Mouse (Mus musculus): Measurements from ENCODE around the gene Cks1brt. TPM values are rescaled to one million over a fixed set of nuclear protein-coding genes. Genes with fewer than 3 reads are reported as not detected.
"Not testable (repeated sequence)": the region's sequence is repeated elsewhere in the genome, so short reads cannot be mapped to it uniquely, and the experiment has no call there.

The Cks1brt gene
- polyA plus RNA-seq (2012; rRNA removed): 0.04 TPM in 1 of 2 replicates, not detected in the other

GRCm38 (mm10) chr8:85151624-85152023 is at the start of gene Cks1brt:
Gene Cks1brt, plus strand, starts transcription at chr8:85151924.
- TF ChIP-seq CTCF (IDR thresholded peaks at IDR 0.05; ENCODE audit: extremely low read depth, insufficient read depth, insufficient read length, insufficient replicate concordance) (no peak), POLR2A (IDR thresholded peaks at IDR 0.05; ENCODE audit: low read depth, low read length) (no peak)
- no peaks in the 10 kb centered on the region for H3K27me3 ChIP-seq (ENCODE audit: control insufficient read depth, insufficient read depth, low read length)
- no peak within 1 kb of the TSS for H3K27ac ChIP-seq (ENCODE audit: insufficient read depth, low read length)
- H3K4me1 ChIP-seq (ENCODE audit: control insufficient read depth, insufficient read depth, insufficient read length): no peaks in the 10 kb centered on the region
- H3K36me3 ChIP-seq (ENCODE audit: control insufficient read depth, insufficient read depth, low read length): no peaks in the 10 kb centered on the region
- DNase-seq (ENCODE audit: low read depth in 1 of 2, low spot score in 2 of 2): no peak
- no peak within 1 kb of the TSS for H3K4me3 ChIP-seq (ENCODE audit: extremely low read depth, insufficient read depth, insufficient read length)
- WGBS: 86% methylated on average over 3 of the region's 3 CpGs

- TF ChIP-seq POLR2A (IDR thresholded peaks at IDR 0.05; ENCODE audit: low read depth, low read length): no peak
Observed at GRCm38 (mm10) chr8:85113241-85113640, 38.5 kb upstream of the Cks1brt start.

GRCm38 (mm10) chr8:85115501-85115900 is 36.2 kb upstream of the Cks1brt start:
- Histone ChIP-seq H3K4me3 (ENCODE audit: extremely low read depth, insufficient read depth, insufficient read length) (no peak overlapping the region), H3K27ac (ENCODE audit: insufficient read depth, low read length) (no peak overlapping the region), H3K27me3 (ENCODE audit: control insufficient read depth, insufficient read depth, low read length) (no peaks in the 10 kb centered on the region), H3K36me3 (ENCODE audit: control insufficient read depth, insufficient read depth, low read length) (no peaks in the 10 kb centered on the region), H3K4me1 (ENCODE audit: control insufficient read depth, insufficient read depth, insufficient read length) (no peaks in the 10 kb centered on the region)
- no peak for DNase-seq (ENCODE audit: low read depth in 1 of 2, low spot score in 2 of 2)
- WGBS: 65% methylated on average over 4 of the region's 4 CpGs
- TF ChIP-seq POLR2A (IDR thresholded peaks at IDR 0.05; ENCODE audit: low read depth, low read length) (no peak), CTCF (IDR thresholded peaks at IDR 0.05; ENCODE audit: extremely low read depth, insufficient read depth, insufficient read length, insufficient replicate concordance) (no peak)

More at GRCm38 (mm10) chr8:85113241-85113640, 38.5 kb upstream of the Cks1brt start:
- Histone ChIP-seq H3K27ac (ENCODE audit: insufficient read depth, low read length) (no peak overlapping the region), H3K4me3 (ENCODE audit: extremely low read depth, insufficient read depth, insufficient read length) (no peak overlapping the region), H3K36me3 (ENCODE audit: control insufficient read depth, insufficient read depth, low read length) (no peaks in the 10 kb centered on the region), H3K27me3 (ENCODE audit: control insufficient read depth, insufficient read depth, low read length) (no peaks in the 10 kb centered on the region), H3K4me1 (ENCODE audit: control insufficient read depth, insufficient read depth, insufficient read length) (no peaks in the 10 kb centered on the region)
- 82% methylated on average over 10 of the region's 10 CpGs for WGBS
- DNase-seq (ENCODE audit: low read depth in 1 of 2, low spot score in 2 of 2): no peak

DNA sequence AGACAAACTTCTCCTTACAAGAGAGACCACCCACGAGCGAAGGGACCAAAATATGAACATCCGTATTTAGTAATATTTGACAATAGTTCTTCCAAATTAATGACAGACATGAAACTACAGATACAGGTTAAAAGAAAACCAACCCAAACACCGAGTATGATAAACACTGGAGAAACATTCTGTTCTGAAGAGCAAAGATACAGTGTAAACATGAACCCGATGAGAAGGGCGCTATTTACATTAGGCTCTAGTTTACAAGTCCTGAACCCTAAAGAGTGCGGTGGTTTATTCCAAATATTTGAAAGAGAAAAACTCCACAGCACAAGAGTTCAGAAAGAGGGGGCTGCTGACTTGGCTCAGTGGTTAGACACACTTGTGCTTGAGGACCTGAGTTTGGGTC is 34.7 kb upstream of the Cks1brt start:
- no peak for DNase-seq (ENCODE audit: low read depth in 1 of 2, low spot score in 2 of 2)
- H3K36me3 ChIP-seq (ENCODE audit: control insufficient read depth, insufficient read depth, low read length): no peaks in the 10 kb centered on the region
- TF ChIP-seq CTCF (IDR thresholded peaks at IDR 0.05; ENCODE audit: extremely low read depth, insufficient read depth, insufficient read length, insufficient replicate concordance): no peak
- TF ChIP-seq POLR2A (IDR thresholded peaks at IDR 0.05; ENCODE audit: low read depth, low read length): no peak
- H3K4me1 ChIP-seq (ENCODE audit: control insufficient read depth, insufficient read depth, insufficient read length): no peaks in the 10 kb centered on the region
- H3K27me3 ChIP-seq (ENCODE audit: control insufficient read depth, insufficient read depth, low read length): no peaks in the 10 kb centered on the region
- no peak overlapping the region for H3K27ac ChIP-seq (ENCODE audit: insufficient read depth, low read length)
- no peak overlapping the region for H3K4me3 ChIP-seq (ENCODE audit: extremely low read depth, insufficient read depth, insufficient read length)
- WGBS: 90% methylated on average over 7 of the region's 7 CpGs

DNA sequence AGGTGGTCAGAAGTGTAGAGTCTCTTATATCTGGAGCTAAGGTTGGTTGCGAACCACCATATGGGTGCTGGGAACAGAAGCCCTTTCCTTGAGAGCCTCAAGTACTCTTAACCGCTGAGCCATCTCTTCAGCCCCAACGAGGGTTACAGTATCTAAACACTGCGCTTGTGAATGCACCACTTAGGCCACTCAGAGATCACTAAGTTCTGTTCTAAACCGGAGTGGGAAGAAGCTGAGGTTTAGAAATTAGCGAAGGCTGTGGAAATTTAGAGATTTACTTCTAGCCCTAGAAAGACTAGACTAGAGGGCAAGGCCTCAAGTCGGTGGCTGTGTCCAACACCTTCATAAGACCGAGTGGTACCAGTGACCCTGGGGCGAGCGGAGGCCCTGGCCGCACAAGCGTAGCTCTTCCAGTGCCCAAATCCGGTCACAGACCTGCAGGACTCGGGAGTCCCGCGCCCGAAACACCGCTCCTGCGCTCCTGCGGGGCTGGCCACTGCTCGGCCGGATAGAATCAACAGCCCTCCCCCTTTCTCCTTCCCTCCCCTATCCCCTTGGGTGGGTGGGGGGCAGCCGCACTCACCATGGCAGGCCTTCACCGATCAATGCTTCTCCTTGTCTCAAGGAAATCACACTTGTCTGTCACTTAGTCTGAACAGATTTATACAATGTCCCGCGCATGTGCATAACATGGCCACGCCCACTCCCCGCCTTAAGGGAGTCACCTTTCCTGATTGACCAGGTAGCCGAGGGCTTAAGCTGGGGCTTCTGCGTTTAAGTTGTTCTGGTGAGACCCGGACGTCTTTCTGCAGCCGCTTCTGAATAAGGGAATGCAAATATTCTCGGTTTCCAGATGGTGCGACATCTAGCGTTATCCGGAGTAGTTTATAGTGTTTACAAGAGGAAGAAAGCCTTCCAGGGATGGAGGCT is 32.4 kb upstream of the Cks1brt start:
- H3K4me3 ChIP-seq (ENCODE audit: extremely low read depth, insufficient read depth, insufficient read length): peak overlapping the region; percentile 52; the same call in 1 of the 2 replicates
- no peak overlapping the region for H3K27ac ChIP-seq (ENCODE audit: insufficient read depth, low read length)
- no peaks in the 10 kb centered on the region for H3K4me1 ChIP-seq (ENCODE audit: control insufficient read depth, insufficient read depth, insufficient read length)
- no peaks in the 10 kb centered on the region for H3K36me3 ChIP-seq (ENCODE audit: control insufficient read depth, insufficient read depth, low read length)
- WGBS: 14% methylated on average over 37 of the region's 37 CpGs
- DNase-seq (ENCODE audit: low read depth in 1 of 2, low spot score in 2 of 2): peak in 1 of 2 experiments; percentile 48
- no peaks in the 10 kb centered on the region for H3K27me3 ChIP-seq (ENCODE audit: control insufficient read depth, insufficient read depth, low read length)
- TF ChIP-seq POLR2A (IDR thresholded peaks at IDR 0.05; ENCODE audit: low read depth, low read length): no peak
- no peak for TF ChIP-seq CTCF (IDR thresholded peaks at IDR 0.05; ENCODE audit: extremely low read depth, insufficient read depth, insufficient read length, insufficient replicate concordance)

GRCm38 (mm10) chr8:85120251-85120650 is 31.5 kb upstream of the Cks1brt start:
- H3K36me3 ChIP-seq (ENCODE audit: control insufficient read depth, insufficient read depth, low read length); H3K4me1 ChIP-seq (ENCODE audit: control insufficient read depth, insufficient read depth, insufficient read length); H3K27ac ChIP-seq (ENCODE audit: insufficient read depth, low read length); H3K4me3 ChIP-seq (ENCODE audit: extremely low read depth, insufficient read depth, insufficient read length); H3K27me3 ChIP-seq (ENCODE audit: control insufficient read depth, insufficient read depth, low read length); DNase-seq (ENCODE audit: low read depth in 1 of 2, low spot score in 2 of 2): not testable (repeated sequence)
- 87% methylated on average over 5 of the region's 5 CpGs for WGBS

DNA sequence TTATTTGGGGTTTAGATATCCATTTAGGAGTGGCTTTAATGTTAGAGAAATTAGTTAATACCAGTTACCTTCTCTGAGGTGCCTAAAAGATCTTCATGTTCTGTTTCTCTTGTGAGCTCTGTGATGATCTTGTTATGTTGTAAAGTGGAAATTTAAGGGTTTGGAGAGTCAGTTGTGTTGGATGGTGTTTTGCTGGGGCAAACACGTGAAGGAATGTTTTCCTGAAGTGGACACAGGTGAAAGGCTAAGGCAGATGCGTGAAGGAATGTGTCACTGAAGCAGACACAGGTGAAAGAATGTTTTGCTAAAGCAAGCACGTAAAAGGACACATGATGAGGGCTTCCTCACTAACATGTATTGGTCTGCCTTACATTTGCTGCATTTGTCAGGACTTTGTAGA is 28.7 kb upstream of the Cks1brt start, which contains the start of gene Zfp791:
Zfp791 (minus strand) TSS at position 101 of the 400 bp plus-strand sequence.
- no peak within 1 kb of the TSS for H3K4me3 ChIP-seq (ENCODE audit: extremely low read depth, insufficient read depth, insufficient read length)
- H3K27me3 ChIP-seq (ENCODE audit: control insufficient read depth, insufficient read depth, low read length): no peaks in the 10 kb centered on the region
- no peak within 1 kb of the TSS for H3K27ac ChIP-seq (ENCODE audit: insufficient read depth, low read length)
- no peak for DNase-seq (ENCODE audit: low read depth in 1 of 2, low spot score in 2 of 2)
- 84% methylated on average over 3 of the region's 3 CpGs for WGBS
- no peaks in the 10 kb centered on the region for H3K36me3 ChIP-seq (ENCODE audit: control insufficient read depth, insufficient read depth, low read length)
- TF ChIP-seq CTCF (IDR thresholded peaks at IDR 0.05; ENCODE audit: extremely low read depth, insufficient read depth, insufficient read length, insufficient replicate concordance): no peak
- no peak for TF ChIP-seq POLR2A (IDR thresholded peaks at IDR 0.05; ENCODE audit: low read depth, low read length)
- no peaks in the 10 kb centered on the region for H3K4me1 ChIP-seq (ENCODE audit: control insufficient read depth, insufficient read depth, insufficient read length)

All from spleen, adult 2 months (tissue).